Mouse (Mus musculus): ENCODE data around the gene Fbxl16. TPM values are rescaled to one million over a fixed set of nuclear protein-coding genes. Genes with fewer than 3 reads are reported as not detected.
"Not testable (repeated sequence)": the region's sequence is repeated elsewhere in the genome, so short reads cannot be mapped to it uniquely, and the experiment has no call there.

The Fbxl16 gene
- polyA plus RNA-seq, 1 experiment from 2014 or later: 22.7 TPM

GRCm38 (mm10) chr17:25796951-25797369 lies 11.9 kb upstream of the Fbxl16 start, which contains the start of gene Metrn:
Gene Metrn, minus strand, starts transcription at chr17:25797136.
- Histone ChIP-seq H3K4me1 (peaks cover 55% of the 10 kb centered on the region), H3K9ac (peak within 1 kb of the TSS; percentile 75), H3K4me2 (peak within 1 kb of the TSS; percentile 94), H3K36me3 (ENCODE audit: poor library complexity, severe bottlenecking) (no peaks in the 10 kb centered on the region), H3K9me3 (replicated peaks) (no peaks in the 10 kb centered on the region), H3K27me3 (no peaks in the 10 kb centered on the region), H3K4me3 (peak within 1 kb of the TSS; percentile 74), H3K27ac (peak within 1 kb of the TSS; percentile 68)
- WGBS: 1% methylated on average over 32 of the region's 35 CpGs
- ATAC-seq: peak; percentile 67

DNA sequence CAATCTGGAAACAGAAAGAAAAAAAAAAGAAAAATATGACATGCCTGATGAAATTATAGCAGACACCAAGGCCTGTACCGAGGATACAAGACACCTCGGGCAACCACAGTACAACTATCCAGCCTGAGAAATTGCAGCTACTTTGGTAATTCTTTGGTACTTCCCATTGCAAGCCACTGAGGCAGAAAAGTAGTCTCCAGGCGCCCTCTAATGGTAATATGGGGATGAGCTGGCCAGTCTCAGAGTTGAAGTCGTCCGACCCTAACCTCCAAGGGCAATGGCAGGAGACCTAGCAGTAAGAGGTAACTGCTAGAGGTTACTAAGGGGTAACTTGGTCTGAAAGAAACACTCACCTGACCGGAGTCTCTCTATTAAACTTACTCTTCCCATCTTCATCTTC lies 7.9 kb upstream of the Fbxl16 start:
- H3K9ac ChIP-seq: no peak overlapping the region
- peaks cover 40% of the 10 kb centered on the region for H3K4me1 ChIP-seq
- H3K9me3 ChIP-seq (replicated peaks): no peaks in the 10 kb centered on the region
- H3K36me3 ChIP-seq (ENCODE audit: poor library complexity, severe bottlenecking): no peaks in the 10 kb centered on the region
- no peak overlapping the region for H3K4me2 ChIP-seq
- H3K27ac ChIP-seq: no peak overlapping the region
- ATAC-seq: 0 out of 2 replicates have a peak, but pooled peaks have one; percentile 6
- 8% methylated on average over 6 of the region's 6 CpGs for WGBS
- H3K4me3 ChIP-seq: no peak overlapping the region
- H3K27me3 ChIP-seq: no peaks in the 10 kb centered on the region

DNA sequence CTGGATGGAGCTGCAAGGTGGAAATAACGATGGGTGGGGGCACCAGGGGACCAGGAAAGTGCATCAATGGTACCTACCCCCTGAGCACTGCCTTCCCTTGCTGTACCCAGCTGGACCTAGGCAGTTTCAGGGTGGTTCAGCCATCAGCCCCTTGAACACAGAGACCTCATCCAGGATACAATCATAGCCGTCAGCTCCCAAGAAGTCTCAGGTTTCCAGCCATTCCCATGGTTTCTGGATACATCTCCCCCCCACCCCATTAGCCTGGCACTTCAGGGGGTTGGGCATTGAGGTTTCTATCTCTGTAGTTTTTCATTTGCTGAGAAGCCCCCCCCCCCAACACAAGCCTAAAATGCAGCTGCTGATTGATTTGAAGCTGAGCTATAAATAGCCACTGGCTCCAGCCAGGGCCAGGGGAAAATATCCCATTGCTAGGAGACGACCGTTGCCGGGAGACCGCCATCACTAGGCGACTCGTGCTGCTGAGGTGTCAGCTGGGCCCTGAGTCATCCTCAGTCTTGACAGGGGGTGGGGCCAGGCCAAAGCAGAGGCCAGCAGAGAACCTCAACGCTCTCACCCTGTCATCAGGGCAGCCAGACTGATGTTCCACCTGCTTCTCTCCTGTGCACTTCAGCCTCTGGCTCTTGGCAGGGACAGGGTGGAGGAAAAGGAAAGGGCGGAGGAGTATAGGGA lies 5.9 kb upstream of the Fbxl16 start:
- Histone ChIP-seq H3K27me3 (no peaks in the 10 kb centered on the region), H3K9ac (peak overlapping the region; percentile 57), H3K27ac (peak overlapping the region; percentile 91), H3K4me1 (peaks cover 26% of the 10 kb centered on the region), H3K9me3 (replicated peaks) (no peaks in the 10 kb centered on the region), H3K4me3 (peak overlapping the region; percentile 14; the same call in 1 of the 2 replicates), H3K4me2 (peak overlapping the region; percentile 42), H3K36me3 (ENCODE audit: poor library complexity, severe bottlenecking) (no peaks in the 10 kb centered on the region)
- ATAC-seq: peak; percentile 93
- WGBS: 9% methylated on average over 10 of the region's 10 CpGs

DNA sequence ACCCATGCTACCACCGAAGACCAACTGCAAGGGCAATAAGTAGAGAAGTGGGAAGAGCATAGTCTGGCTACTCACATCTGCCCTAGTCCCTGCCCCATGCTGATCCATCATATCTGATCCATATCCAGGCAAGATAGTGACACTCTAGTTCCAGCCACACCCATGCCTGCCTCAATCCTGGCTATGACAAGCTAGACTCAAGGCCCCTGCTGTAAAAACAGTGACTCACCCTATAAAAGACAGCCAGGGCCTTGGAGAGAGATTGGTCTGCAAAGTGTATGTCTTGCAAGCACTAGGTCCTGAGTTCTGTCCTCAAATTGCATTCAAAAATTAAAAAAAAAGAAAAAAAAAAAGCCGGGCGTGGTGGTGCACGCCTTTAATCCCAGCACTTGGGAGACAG lies 2.4 kb upstream of the Fbxl16 start:
- ATAC-seq: no peak
- WGBS: 91% methylated on average over 4 of the region's 4 CpGs
- no peaks in the 10 kb centered on the region for H3K36me3 ChIP-seq (ENCODE audit: poor library complexity, severe bottlenecking)
- peaks cover 52% of the 10 kb centered on the region for H3K4me1 ChIP-seq
- H3K4me2 ChIP-seq: no peak overlapping the region
- no peaks in the 10 kb centered on the region for H3K27me3 ChIP-seq
- H3K27ac ChIP-seq: no peak overlapping the region
- no peak overlapping the region for H3K4me3 ChIP-seq
- H3K9me3 ChIP-seq (replicated peaks): no peaks in the 10 kb centered on the region
- no peak overlapping the region for H3K9ac ChIP-seq

- WGBS: 38% methylated on average over 2 of the region's 2 CpGs
- H3K4me2 ChIP-seq; H3K4me3 ChIP-seq; H3K27ac ChIP-seq; H3K9me3 ChIP-seq (replicated peaks); H3K9ac ChIP-seq; ATAC-seq; H3K27me3 ChIP-seq; H3K36me3 ChIP-seq (ENCODE audit: poor library complexity, severe bottlenecking): not testable (repeated sequence)
- peaks cover 46% of the 10 kb centered on the region for H3K4me1 ChIP-seq
Measured at GRCm38 (mm10) chr17:25807452-25807851, 1.4 kb upstream of the Fbxl16 start.

GRCm38 (mm10) chr17:25808028-25808427 lies 857 bp upstream of the Fbxl16 start:
- H3K27ac ChIP-seq: peak overlapping the region; percentile 95
- WGBS: 39% methylated on average over 5 of the region's 5 CpGs

GRCm38 (mm10) chr17:25809606-25810340 lies 888 bp downstream of the Fbxl16 start:
- peaks cover 3% of the 10 kb centered on the region; the same call in 1 of the 2 replicates for H3K27me3 ChIP-seq
- H3K4me1 ChIP-seq: peaks cover 39% of the 10 kb centered on the region
- 6% methylated on average over 25 of the region's 25 CpGs for WGBS
- H3K4me3 ChIP-seq: peak overlapping the region; percentile 70
- H3K9me3 ChIP-seq (replicated peaks): no peaks in the 10 kb centered on the region
- ATAC-seq: peak; percentile 71
- peak overlapping the region; percentile 91 for H3K4me2 ChIP-seq
- no peaks in the 10 kb centered on the region for H3K36me3 ChIP-seq (ENCODE audit: poor library complexity, severe bottlenecking)
- peak overlapping the region; percentile 95 for H3K27ac ChIP-seq
- H3K9ac ChIP-seq: peak overlapping the region; percentile 89

More at GRCm38 (mm10) chr17:25808028-25808427, 857 bp upstream of the Fbxl16 start:
- Histone ChIP-seq H3K9me3 (replicated peaks) (no peaks in the 10 kb centered on the region), H3K9ac (peak overlapping the region; percentile 89; the same call in 1 of the 2 replicates), H3K4me1 (peaks cover 45% of the 10 kb centered on the region), H3K4me2 (peak overlapping the region; percentile 91), H3K36me3 (ENCODE audit: poor library complexity, severe bottlenecking) (no peaks in the 10 kb centered on the region), H3K4me3 (peak overlapping the region; percentile 70), H3K27me3 (peaks cover 3% of the 10 kb centered on the region; the same call in 1 of the 2 replicates)
- ATAC-seq: no peak

DNA sequence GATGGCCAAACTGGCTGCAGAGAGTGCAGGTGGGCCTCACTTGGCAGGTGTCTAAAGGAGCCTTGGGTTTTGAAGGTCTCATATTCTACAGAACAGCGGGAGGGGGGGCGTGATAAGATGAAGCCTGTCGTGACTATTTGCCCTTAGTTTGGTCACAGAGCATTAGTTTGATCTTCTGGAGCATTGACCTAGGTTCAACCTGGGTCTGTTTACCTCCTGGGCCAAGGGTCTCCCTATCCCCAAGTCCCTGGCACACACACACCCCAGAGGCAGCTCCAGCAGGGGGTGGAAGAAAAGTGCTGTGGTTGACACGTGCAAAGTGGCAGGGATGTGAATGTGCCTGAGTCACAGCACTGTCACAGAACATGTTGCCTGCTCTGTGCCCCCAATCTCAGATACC lies 2.0 kb downstream of the Fbxl16 start:
- Histone ChIP-seq H3K36me3 (ENCODE audit: poor library complexity, severe bottlenecking) (no peaks in the 10 kb centered on the region), H3K27me3 (peaks cover 3% of the 10 kb centered on the region; the same call in 1 of the 2 replicates), H3K9ac (peak overlapping the region; percentile 89; the same call in 1 of the 2 replicates), H3K4me2 (peak overlapping the region; percentile 91), H3K4me3 (peak overlapping the region; percentile 70; the same call in 1 of the 2 replicates), H3K27ac (no peak overlapping the region), H3K4me1 (peaks cover 39% of the 10 kb centered on the region), H3K9me3 (replicated peaks) (no peaks in the 10 kb centered on the region)
- WGBS: 78% methylated on average over 4 of the region's 4 CpGs
- no peak for ATAC-seq

GRCm38 (mm10) chr17:25813471-25813870 lies 4.6 kb downstream of the Fbxl16 start:
- peaks cover 31% of the 10 kb centered on the region for H3K4me1 ChIP-seq
- H3K4me3 ChIP-seq: peak overlapping the region; percentile 17
- H3K9ac ChIP-seq: peak overlapping the region; percentile 43
- H3K27ac ChIP-seq: 0 out of 2 replicates have a peak overlapping the region, but pooled peaks have one; percentile 14
- peaks cover 23% of the 10 kb centered on the region for H3K36me3 ChIP-seq (ENCODE audit: poor library complexity, severe bottlenecking)
- no peaks in the 10 kb centered on the region for H3K9me3 ChIP-seq (replicated peaks)
- ATAC-seq: no peak
- H3K27me3 ChIP-seq: peaks cover 15% of the 10 kb centered on the region
- 2% methylated on average over 20 of the region's 20 CpGs for WGBS
- peak overlapping the region; percentile 43 for H3K4me2 ChIP-seq

DNA sequence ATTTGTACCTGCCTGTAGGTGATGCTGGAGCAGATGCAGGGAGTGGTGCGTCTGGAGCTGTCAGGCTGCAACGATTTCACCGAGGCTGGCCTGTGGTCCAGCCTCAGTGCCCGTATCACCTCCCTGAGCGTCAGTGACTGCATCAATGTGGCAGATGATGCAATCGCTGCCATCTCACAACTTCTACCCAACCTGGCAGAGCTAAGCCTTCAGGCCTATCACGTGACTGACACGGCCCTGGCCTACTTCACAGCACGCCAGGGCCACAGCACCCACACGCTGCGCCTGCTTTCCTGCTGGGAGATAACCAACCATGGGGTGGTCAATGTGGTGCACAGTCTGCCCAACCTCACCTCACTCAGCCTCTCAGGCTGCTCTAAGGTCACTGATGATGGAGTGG lies 8.8 kb downstream of the Fbxl16 start:
- H3K27me3 ChIP-seq: peaks cover 33% of the 10 kb centered on the region
- H3K4me2 ChIP-seq: no peak overlapping the region
- 86% methylated on average over 11 of the region's 11 CpGs for WGBS
- no peak overlapping the region for H3K9ac ChIP-seq
- H3K27ac ChIP-seq: no peak overlapping the region
- no peaks in the 10 kb centered on the region for H3K9me3 ChIP-seq (replicated peaks)
- peaks cover 14% of the 10 kb centered on the region for H3K4me1 ChIP-seq
- ATAC-seq: no peak
- H3K36me3 ChIP-seq (ENCODE audit: poor library complexity, severe bottlenecking): peaks cover 37% of the 10 kb centered on the region
- H3K4me3 ChIP-seq: no peak overlapping the region

DNA sequence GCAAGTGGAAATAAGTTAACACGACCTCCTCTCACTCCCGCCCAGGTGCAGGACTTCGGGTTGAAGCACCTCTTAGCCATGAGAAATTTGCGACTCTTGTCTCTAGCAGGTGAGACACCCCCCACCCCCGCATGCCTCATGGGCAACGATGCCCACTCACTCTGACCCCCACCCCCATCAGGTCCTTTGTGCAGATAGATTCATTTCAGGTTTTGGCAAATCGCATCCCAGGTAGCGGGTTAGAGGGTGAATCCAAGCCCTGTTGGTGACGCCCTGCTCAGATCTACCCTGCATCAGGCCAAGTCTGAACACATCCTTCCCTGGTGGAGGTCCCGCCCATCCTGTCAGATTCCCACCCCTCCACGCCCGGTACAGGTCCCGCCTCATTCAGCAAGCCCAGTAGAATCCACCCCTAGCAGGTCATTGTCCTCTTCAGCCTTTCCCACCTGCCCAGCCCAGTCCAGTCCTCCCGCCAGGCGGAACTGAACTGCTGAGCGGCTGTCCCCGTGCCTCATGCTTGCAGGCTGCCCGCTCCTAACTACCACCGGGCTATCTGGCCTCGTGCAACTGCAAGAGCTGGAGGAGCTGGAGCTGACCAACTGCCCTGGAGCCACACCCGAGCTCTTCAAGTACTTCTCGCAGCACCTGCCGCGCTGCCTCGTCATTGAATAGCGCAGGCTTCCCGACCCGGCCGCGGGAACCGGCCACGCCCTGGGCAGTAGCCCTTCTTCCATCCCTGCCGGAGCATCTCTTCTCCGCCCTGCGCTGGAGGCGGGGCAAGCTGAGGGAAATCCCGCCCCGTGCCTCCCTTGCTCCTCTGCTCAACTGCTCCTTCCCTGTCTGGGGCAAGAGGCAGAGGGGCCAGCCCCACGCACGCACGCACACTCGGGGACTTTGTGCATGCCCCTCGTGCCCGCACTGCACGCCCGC lies 10.2 kb downstream of the Fbxl16 start:
- H3K27me3 ChIP-seq: peaks cover 33% of the 10 kb centered on the region
- no peaks in the 10 kb centered on the region for H3K9me3 ChIP-seq (replicated peaks)
- 0 out of 2 replicates have a peak, but pooled peaks have one; percentile 3 for ATAC-seq
- peak overlapping the region; percentile 35 for H3K9ac ChIP-seq
- no peak overlapping the region; the same call in 1 of the 2 replicates for H3K4me3 ChIP-seq
- WGBS: 7% methylated on average over 46 of the region's 46 CpGs
- peaks cover 10% of the 10 kb centered on the region for H3K4me1 ChIP-seq
- H3K36me3 ChIP-seq (ENCODE audit: poor library complexity, severe bottlenecking): peaks cover 37% of the 10 kb centered on the region
- peak overlapping the region; percentile 26; the same call in 1 of the 2 replicates for H3K4me2 ChIP-seq
- H3K27ac ChIP-seq: no peak overlapping the region
